Mouse (Mus musculus) embryonic facial prominence, embryonic 12.5 days (tissue): ENCODE data around the gene Clstn2. TPM values are rescaled to one million over a fixed set of nuclear protein-coding genes. Genes with fewer than 3 reads are reported as not detected.

Experiments used
- ATAC-seq: fragments of 200-750 bp; cut with Nextera tagmentation; 2 replicates; pipeline ENCODE4 v1.8.0; 2017; ENCODE audit not compliant: insufficient number of reproducible peaks, insufficient read depth, low FRiP score, low TSS enrichment
- H3K27ac ChIP-seq: fragments of 300-500 bp; sonication (generic); 2 replicates; pipeline ENCODE4 v1.5.1; 2016; ENCODE audit warnings: mild to moderate bottlenecking
- H3K27me3 ChIP-seq: fragments of 300-500 bp; sonication (generic); 2 replicates; pipeline ENCODE4 v1.6.1; 2016; ENCODE audit warnings: mild to moderate bottlenecking, moderate library complexity
- H3K36me3 ChIP-seq: fragments of 300-500 bp; sonication (generic); 2 replicates; pipeline ENCODE4 v1.6.1; 2016; ENCODE audit warnings: mild to moderate bottlenecking
- H3K4me1 ChIP-seq: fragments of 300-500 bp; sonication (generic); 2 replicates; pipeline ENCODE4 v1.6.1; 2016
- H3K4me2 ChIP-seq: fragments of 300-500 bp; sonication (generic); replicated peaks from 2 replicates; pipeline ENCODE4 v1.6.1; 2016; ENCODE audit warnings: mild to moderate bottlenecking, moderate library complexity
- H3K4me3 ChIP-seq: fragments of 300-500 bp; sonication (generic); 2 replicates; pipeline ENCODE4 v1.5.1; 2016; ENCODE audit warnings: mild to moderate bottlenecking
- H3K9ac ChIP-seq: fragments of 300-500 bp; sonication (generic); 2 replicates; pipeline ENCODE4 v1.6.1; 2016; ENCODE audit warnings: mild to moderate bottlenecking, moderate library complexity
- H3K9me3 ChIP-seq: fragments of 300-500 bp; sonication (generic); 2 replicates; pipeline ENCODE4 v1.6.1; 2016; ENCODE audit warnings: mild to moderate bottlenecking, moderate library complexity
- WGBS: fragments of 180-500 bp; shearing (Covaris S2); methylation state at CpG from one replicate; pipeline ENCODE4 v1.1.7; 2016; 5-methylcytosine and 5-hydroxymethylcytosine counted together
- polyA plus RNA-seq: library from polyadenylated mRNA; unstranded; fragments of >200 nt; fragmentation: Nextera tagmentation; extraction: Ambion mirVana; gene quantifications from 2 replicates; pipeline ENCODE4 v1.2.1, GENCODE M21; 2016

Gene Clstn2
- polyA plus RNA-seq, 1 experiment from 2014 or later: 3.5 TPM

- Histone ChIP-seq H3K27ac (no peak overlapping the region), H3K36me3 (no peaks in the 10 kb centered on the region), H3K4me2 (no peak overlapping the region), H3K4me3 (no peak overlapping the region), H3K27me3 (no peaks in the 10 kb centered on the region), H3K4me1 (no peaks in the 10 kb centered on the region), H3K9ac (no peak overlapping the region), H3K9me3 (no peaks in the 10 kb centered on the region)
- WGBS: 75% methylated on average over 2 of the region's 2 CpGs
- ATAC-seq: no peak
These were observed 334.0 kb downstream of the Clstn2 start for GRCm38 (mm10) chr9:97699020-97699419.

- WGBS: 91% methylated on average over 10 of the region's 10 CpGs
- no peaks in the 10 kb centered on the region for H3K4me1 ChIP-seq
These were observed 334.9 kb downstream of the Clstn2 start for GRCm38 (mm10) chr9:97698071-97698470.

GRCm38 (mm10) chr9:97696655-97697235 lies 336.2 kb downstream of the Clstn2 start:
- WGBS: 80% methylated on average over 5 of the region's 5 CpGs
- Histone ChIP-seq H3K27me3 (no peaks in the 10 kb centered on the region), H3K36me3 (no peaks in the 10 kb centered on the region), H3K4me1 (no peaks in the 10 kb centered on the region), H3K9me3 (no peaks in the 10 kb centered on the region), H3K4me2 (no peak overlapping the region), H3K9ac (no peak overlapping the region), H3K27ac (no peak overlapping the region), H3K4me3 (no peak overlapping the region)
- no peak for ATAC-seq

More at GRCm38 (mm10) chr9:97698071-97698470, 334.9 kb downstream of the Clstn2 start:
- Histone ChIP-seq H3K9ac (no peak overlapping the region), H3K4me3 (no peak overlapping the region), H3K4me2 (no peak overlapping the region), H3K36me3 (no peaks in the 10 kb centered on the region), H3K27ac (no peak overlapping the region), H3K9me3 (no peaks in the 10 kb centered on the region), H3K27me3 (no peaks in the 10 kb centered on the region)
- no peak for ATAC-seq

- Histone ChIP-seq H3K9me3 (no peaks in the 10 kb centered on the region), H3K4me2 (no peak overlapping the region), H3K4me3 (no peak overlapping the region), H3K4me1 (no peaks in the 10 kb centered on the region), H3K36me3 (no peaks in the 10 kb centered on the region), H3K27me3 (no peaks in the 10 kb centered on the region), H3K27ac (no peak overlapping the region), H3K9ac (no peak overlapping the region)
- ATAC-seq: no peak
- WGBS: 61% methylated on average over 1 of the region's 1 CpGs
These were observed 337.7 kb downstream of the Clstn2 start for GRCm38 (mm10) chr9:97695278-97695677.

GRCm38 (mm10) chr9:97686826-97687425 lies 346.1 kb downstream of the Clstn2 start:
- Histone ChIP-seq H3K9ac (no peak overlapping the region), H3K27ac (no peak overlapping the region), H3K27me3 (no peaks in the 10 kb centered on the region), H3K4me3 (no peak overlapping the region), H3K9me3 (no peaks in the 10 kb centered on the region), H3K4me2 (no peak overlapping the region), H3K36me3 (no peaks in the 10 kb centered on the region), H3K4me1 (no peaks in the 10 kb centered on the region)
- WGBS: 79% methylated on average over 4 of the region's 4 CpGs
- ATAC-seq: no peak

GRCm38 (mm10) chr9:97685664-97686063 lies 347.3 kb downstream of the Clstn2 start:
- no peak overlapping the region for H3K9ac ChIP-seq
- no peaks in the 10 kb centered on the region for H3K4me1 ChIP-seq
- H3K36me3 ChIP-seq: no peaks in the 10 kb centered on the region
- ATAC-seq: no peak
- H3K4me3 ChIP-seq: no peak overlapping the region
- no peaks in the 10 kb centered on the region for H3K9me3 ChIP-seq
- H3K27me3 ChIP-seq: no peaks in the 10 kb centered on the region
- H3K4me2 ChIP-seq: no peak overlapping the region
- no peak overlapping the region for H3K27ac ChIP-seq
- WGBS: 85% methylated on average over 4 of the region's 4 CpGs

GRCm38 (mm10) chr9:97679878-97680277 lies 353.1 kb downstream of the Clstn2 start:
- Histone ChIP-seq H3K4me1 (no peaks in the 10 kb centered on the region), H3K27me3 (no peaks in the 10 kb centered on the region), H3K9me3 (no peaks in the 10 kb centered on the region), H3K27ac (no peak overlapping the region), H3K36me3 (no peaks in the 10 kb centered on the region), H3K9ac (no peak overlapping the region), H3K4me3 (no peak overlapping the region), H3K4me2 (no peak overlapping the region)
- no peak for ATAC-seq

GRCm38 (mm10) chr9:97679106-97679505 lies 353.9 kb downstream of the Clstn2 start:
- Histone ChIP-seq H3K4me1 (no peaks in the 10 kb centered on the region), H3K27ac (no peak overlapping the region), H3K9ac (no peak overlapping the region), H3K9me3 (no peaks in the 10 kb centered on the region), H3K27me3 (no peaks in the 10 kb centered on the region), H3K36me3 (no peaks in the 10 kb centered on the region), H3K4me2 (no peak overlapping the region), H3K4me3 (no peak overlapping the region)
- no peak for ATAC-seq
- 83% methylated on average over 4 of the region's 4 CpGs for WGBS

GRCm38 (mm10) chr9:97677075-97677474 lies 355.9 kb downstream of the Clstn2 start:
- H3K4me1 ChIP-seq: no peaks in the 10 kb centered on the region
- no peak for ATAC-seq
- no peak overlapping the region for H3K4me2 ChIP-seq
- H3K9ac ChIP-seq: no peak overlapping the region
- no peak overlapping the region for H3K27ac ChIP-seq
- 61% methylated on average over 3 of the region's 3 CpGs for WGBS
- no peaks in the 10 kb centered on the region for H3K27me3 ChIP-seq
- no peaks in the 10 kb centered on the region for H3K36me3 ChIP-seq
- no peak overlapping the region for H3K4me3 ChIP-seq
- no peaks in the 10 kb centered on the region for H3K9me3 ChIP-seq

- no peak overlapping the region for H3K27ac ChIP-seq
- no peak for ATAC-seq
These were observed 360.3 kb downstream of the Clstn2 start for GRCm38 (mm10) chr9:97672681-97673080.

GRCm38 (mm10) chr9:97672224-97672623 lies 360.8 kb downstream of the Clstn2 start:
- ATAC-seq: no peak
- Histone ChIP-seq H3K4me2 (no peak overlapping the region), H3K9me3 (no peaks in the 10 kb centered on the region), H3K4me3 (no peak overlapping the region), H3K9ac (no peak overlapping the region), H3K27ac (no peak overlapping the region), H3K36me3 (no peaks in the 10 kb centered on the region), H3K27me3 (no peaks in the 10 kb centered on the region), H3K4me1 (no peaks in the 10 kb centered on the region)
- 24% methylated on average over 1 of the region's 1 CpGs for WGBS

More at GRCm38 (mm10) chr9:97672681-97673080, 360.3 kb downstream of the Clstn2 start:
- 15% methylated on average over 5 of the region's 5 CpGs for whole genome bisulfite sequencing
- Histone ChIP-seq H3K9me3 (no peaks in the 10 kb centered on the region), H3K4me1 (no peaks in the 10 kb centered on the region), H3K36me3 (no peaks in the 10 kb centered on the region), H3K4me3 (no peak overlapping the region), H3K27me3 (no peaks in the 10 kb centered on the region), H3K4me2 (no peak overlapping the region), H3K9ac (no peak overlapping the region)

GRCm38 (mm10) chr9:97670666-97671065 lies 362.3 kb downstream of the Clstn2 start:
- Histone ChIP-seq H3K9me3 (no peaks in the 10 kb centered on the region), H3K4me3 (no peak overlapping the region), H3K27me3 (no peaks in the 10 kb centered on the region), H3K27ac (no peak overlapping the region), H3K4me1 (no peaks in the 10 kb centered on the region), H3K4me2 (no peak overlapping the region), H3K36me3 (no peaks in the 10 kb centered on the region), H3K9ac (no peak overlapping the region)
- 80% methylated on average over 8 of the region's 8 CpGs for WGBS
- ATAC-seq: no peak
